Mouse (Mus musculus): ENCODE results near the gene Plppr1. TPM values are rescaled to one million over a fixed set of nuclear protein-coding genes. Genes with fewer than 3 reads are reported as not detected.

Gene Plppr1
- total RNA-seq, 2 experiments from 2014 or later = not detected

DNA sequence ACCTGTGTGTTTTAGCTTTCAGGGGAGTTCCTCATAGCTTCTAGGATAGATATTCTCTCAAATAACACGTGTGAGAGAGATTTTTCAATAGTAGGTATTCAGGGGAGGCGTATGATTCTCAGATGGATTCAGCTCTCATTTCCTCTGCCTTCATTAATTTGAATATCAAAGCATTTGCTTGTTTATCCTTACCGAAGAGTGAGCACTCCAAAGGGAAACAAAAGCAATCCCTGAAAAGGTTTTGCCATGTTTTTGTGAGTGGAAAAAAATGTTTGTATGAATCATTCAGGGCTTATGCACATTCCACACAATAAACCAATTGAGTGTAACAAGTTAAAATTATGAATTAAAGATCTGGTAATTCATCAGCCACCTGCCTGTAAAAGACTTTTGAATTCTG lies 29.1 kb downstream of the Plppr1 start:
- intact Hi-C loops (cut with DNase I) = no loop called here
- Histone ChIP-seq H3K27ac (no peak overlapping the region), H3K4me3 (no peak overlapping the region)
- DNase-seq = no peak
- no peak for TF ChIP-seq CTCF (IDR thresholded peaks at IDR 0.05)

- no peak for TF ChIP-seq CTCF (IDR thresholded peaks at IDR 0.05)
- no peak overlapping the region for H3K4me3 ChIP-seq
- no peak for DNase-seq
- no peak overlapping the region for H3K27ac ChIP-seq
- intact Hi-C loops (cut with DNase I) = no loop called here
These were observed 31.4 kb downstream of the Plppr1 start for GRCm38 (mm10) chr4:49090461-49090860.

DNA sequence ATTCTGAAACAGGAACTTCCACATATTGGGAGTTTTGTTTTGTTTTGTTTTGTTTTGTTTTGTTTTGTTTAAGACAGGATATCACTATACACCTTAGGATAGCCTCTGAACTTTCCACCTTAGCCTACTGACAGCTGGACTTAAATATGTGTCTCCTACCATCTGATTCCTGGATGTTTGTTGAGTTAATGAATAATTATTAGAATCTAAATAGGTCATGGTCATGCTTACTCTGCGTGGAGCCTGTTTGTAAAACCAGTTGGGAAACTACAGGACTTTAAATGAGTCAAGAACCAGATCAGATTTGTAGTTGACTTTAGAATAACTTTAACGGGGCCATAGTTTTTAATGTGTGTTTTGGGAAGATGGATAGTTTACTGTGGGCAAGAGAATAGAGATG lies 40.4 kb downstream of the Plppr1 start:
- no peak overlapping the region for H3K27ac ChIP-seq
- TF ChIP-seq CTCF (IDR thresholded peaks at IDR 0.05) = no peak
- intact Hi-C loops (cut with DNase I) = no loop called here
- no peak for DNase-seq
- H3K4me3 ChIP-seq = no peak overlapping the region

GRCm38 (mm10) chr4:49101934-49102768 lies 43.1 kb downstream of the Plppr1 start:
- no peak for TF ChIP-seq CTCF (IDR thresholded peaks at IDR 0.05)
- DNase-seq = no peak
- intact Hi-C loops (cut with DNase I) = no loop called here
- no peak overlapping the region for H3K27ac ChIP-seq
- H3K4me3 ChIP-seq = no peak overlapping the region

DNA sequence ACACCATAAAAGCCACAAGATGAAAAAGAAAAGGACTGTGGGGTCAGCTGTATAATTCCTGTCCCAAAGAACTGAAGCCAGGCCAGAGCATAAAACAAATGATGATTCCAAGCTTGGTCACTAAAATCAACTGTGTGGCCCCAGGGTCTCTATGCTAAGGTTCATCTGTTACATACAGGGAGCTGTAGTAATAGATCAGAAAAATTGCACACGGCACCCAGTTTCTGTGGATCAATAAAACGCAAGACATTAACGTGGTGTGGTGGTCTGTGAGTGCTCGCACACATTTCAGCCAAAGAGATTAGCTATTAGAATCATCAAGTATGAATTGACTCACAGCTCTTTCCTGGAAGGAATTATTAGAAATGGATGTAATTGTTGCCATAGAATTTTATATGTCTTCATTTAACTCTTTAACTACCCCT lies 43.7 kb downstream of the Plppr1 start:
- Histone ChIP-seq H3K4me3 (no peak overlapping the region), H3K27ac (no peak overlapping the region)
- no peak for DNase-seq
- TF ChIP-seq CTCF (IDR thresholded peaks at IDR 0.05) = no peak
- intact Hi-C loops (cut with DNase I) = no loop called here

DNA sequence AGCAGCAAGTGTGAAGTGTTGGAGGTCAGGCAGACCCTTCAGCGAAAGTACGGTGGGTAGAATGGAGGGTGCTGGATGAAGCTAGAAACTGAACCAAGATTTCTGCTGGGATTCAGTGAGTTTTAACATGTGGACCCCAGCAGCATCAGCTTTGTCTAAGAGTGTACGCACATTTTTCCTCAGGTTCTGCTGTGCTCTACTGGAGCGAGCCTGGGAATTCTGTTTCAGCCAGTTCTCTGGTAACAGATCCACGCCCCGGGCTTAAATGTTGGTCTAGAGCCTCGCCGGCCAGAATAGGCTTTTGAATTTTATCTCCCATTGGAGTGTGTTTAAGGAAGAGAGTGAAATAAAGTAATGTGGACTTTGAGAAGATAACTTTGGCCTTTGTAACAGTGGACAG lies 45.8 kb downstream of the Plppr1 start:
- H3K4me3 ChIP-seq = no peak overlapping the region
- DNase-seq = no peak
- intact Hi-C loops (cut with DNase I) = no loop called here
- no peak for TF ChIP-seq CTCF (IDR thresholded peaks at IDR 0.05)
- no peak overlapping the region for H3K27ac ChIP-seq

DNA sequence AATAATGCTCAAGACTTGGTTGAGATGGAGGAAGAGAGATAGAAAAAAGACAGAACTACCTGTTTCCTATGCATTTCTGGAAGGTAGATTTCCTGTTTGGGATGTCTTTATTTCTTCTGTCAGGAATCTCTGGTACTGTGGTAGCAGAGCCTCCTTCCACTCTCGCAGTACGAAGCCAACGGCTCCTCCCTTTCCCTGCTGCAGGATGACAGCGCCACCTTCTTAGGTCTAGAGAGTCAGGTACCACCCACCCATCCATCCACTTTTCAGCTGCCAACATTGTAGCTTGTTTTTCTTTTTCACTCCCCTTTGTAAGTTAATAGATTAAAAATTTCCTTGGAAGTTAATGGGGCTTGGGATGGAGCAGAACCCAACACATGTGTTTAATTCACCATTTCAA lies 48.8 kb downstream of the Plppr1 start:
- no peak overlapping the region for H3K4me3 ChIP-seq
- TF ChIP-seq CTCF (IDR thresholded peaks at IDR 0.05) = no peak
- intact Hi-C loops (cut with DNase I) = no loop called here
- no peak overlapping the region for H3K27ac ChIP-seq
- no peak for DNase-seq

- intact Hi-C loops (cut with DNase I) = no loop called here
- H3K4me3 ChIP-seq = no peak overlapping the region
These were observed 49.3 kb downstream of the Plppr1 start for GRCm38 (mm10) chr4:49108371-49108770.

GRCm38 (mm10) chr4:49109989-49110388 lies 50.9 kb downstream of the Plppr1 start:
- H3K27ac ChIP-seq = no peak overlapping the region
- intact Hi-C loops (cut with DNase I) = no loop called here
- DNase-seq = no peak
- no peak for TF ChIP-seq CTCF (IDR thresholded peaks at IDR 0.05)
- H3K4me3 ChIP-seq = no peak overlapping the region

More at GRCm38 (mm10) chr4:49108371-49108770, 49.3 kb downstream of the Plppr1 start:
- no peak for TF ChIP-seq CTCF (IDR thresholded peaks at IDR 0.05)
- no peak for DNase-seq
- H3K27ac ChIP-seq = no peak overlapping the region

DNA sequence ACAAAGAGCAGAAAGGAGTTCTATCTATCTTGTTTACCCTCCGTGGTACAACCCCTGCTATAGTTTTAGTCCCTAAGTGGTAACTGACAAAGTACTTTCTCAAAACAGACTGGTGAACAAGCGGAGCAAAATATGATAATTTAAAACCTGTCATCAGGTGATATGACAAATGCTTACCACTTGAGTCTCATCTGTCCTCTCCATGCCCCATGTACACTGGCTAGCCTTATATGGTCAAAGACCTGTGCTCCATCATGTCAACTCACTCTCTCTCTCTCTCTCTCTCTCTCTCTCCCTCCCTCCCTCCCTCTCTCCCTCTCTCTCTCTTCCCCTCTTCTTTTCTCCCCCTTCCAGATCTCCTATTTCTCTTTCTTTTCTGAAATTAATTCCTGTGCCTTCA lies 59.8 kb downstream of the Plppr1 start:
- Histone ChIP-seq H3K27ac (no peak overlapping the region), H3K4me3 (no peak overlapping the region)
- DNase-seq = no peak
- TF ChIP-seq CTCF (IDR thresholded peaks at IDR 0.05) = no peak
- intact Hi-C loops (cut with DNase I) = no loop called here

- H3K27ac ChIP-seq = no peak overlapping the region
- no peak overlapping the region for H3K4me3 ChIP-seq
- no peak for TF ChIP-seq CTCF (IDR thresholded peaks at IDR 0.05)
- no peak for DNase-seq
- intact Hi-C loops (cut with DNase I) = no loop called here
These were observed 85.7 kb downstream of the Plppr1 start for GRCm38 (mm10) chr4:49144798-49145197.

- no peak for TF ChIP-seq CTCF (IDR thresholded peaks at IDR 0.05)
- H3K27ac ChIP-seq = no peak overlapping the region
- no peak for DNase-seq
- intact Hi-C loops (cut with DNase I) = no loop called here
- H3K4me3 ChIP-seq = no peak overlapping the region
These were observed 89.7 kb downstream of the Plppr1 start for GRCm38 (mm10) chr4:49148775-49149174.

- Histone ChIP-seq H3K27ac (no peak overlapping the region), H3K4me3 (no peak overlapping the region)
- no peak for TF ChIP-seq CTCF (IDR thresholded peaks at IDR 0.05)
- intact Hi-C loops (cut with DNase I) = no loop called here
- DNase-seq = no peak
These were observed 90.2 kb downstream of the Plppr1 start for GRCm38 (mm10) chr4:49149251-49149650.

DNA sequence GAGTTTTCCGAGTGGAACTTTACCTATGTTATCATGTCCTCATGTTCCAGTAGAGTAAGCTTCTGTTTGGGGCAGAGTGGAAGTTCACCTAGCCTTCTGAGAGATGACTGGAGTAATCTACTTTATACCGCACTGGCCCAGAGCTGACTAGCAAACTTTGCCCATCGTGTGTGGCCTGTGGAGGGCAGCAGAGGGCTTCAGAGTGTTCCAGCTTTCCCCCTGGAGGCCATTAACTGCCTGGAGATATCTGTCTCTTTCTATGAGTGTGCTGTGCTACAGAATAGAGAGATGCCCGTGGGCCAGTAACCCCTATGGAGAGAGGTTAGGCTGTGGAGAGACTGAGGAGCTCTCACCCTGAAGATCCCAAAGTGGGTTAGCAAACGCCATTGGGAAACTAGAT lies 94.8 kb downstream of the Plppr1 start:
- intact Hi-C loops (cut with DNase I) = no loop called here

More for the DNA sequence above, 94.8 kb downstream of the Plppr1 start:
- no peak for DNase-seq
- peak; percentile 41 for TF ChIP-seq CTCF (IDR thresholded peaks at IDR 0.05)
- no peak overlapping the region for H3K4me3 ChIP-seq
- H3K27ac ChIP-seq = no peak overlapping the region

All from gastrocnemius, adult 2 months (tissue).